Mouse (Mus musculus) yolk sac, embryonic 10.5 days (tissue): ENCODE measurements at regions not wholly inside any gene's neighbourhood (a gene's known extent, or its start where the extent isn't known, plus 50 kb on each side); places are given as distances from the start of the nearest gene placed in this dataset.

Experiments used
- DNase-seq: peaks from one replicate; pipeline ENCODE4 v3.0.0-alpha.2; 2017; ENCODE audit warnings: low spot score

DNA sequence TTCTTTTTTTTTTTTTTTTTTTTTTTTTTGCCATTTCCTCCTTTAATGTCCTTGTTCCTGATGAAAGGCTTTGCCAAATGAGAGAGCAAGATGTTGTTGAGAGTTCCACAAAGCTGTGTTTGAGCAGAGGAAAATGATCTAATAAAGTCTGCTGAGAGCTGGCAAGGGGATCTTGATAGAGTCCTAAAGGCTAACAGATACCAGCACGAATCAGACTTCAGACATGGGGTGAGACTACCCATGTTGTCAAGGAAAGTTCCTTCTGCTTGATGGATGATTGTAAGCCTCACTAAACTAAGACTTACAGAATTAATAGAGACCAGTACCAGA is 665.2 kb upstream of the Fam92a start:
- DNase-seq: no peak

DNA sequence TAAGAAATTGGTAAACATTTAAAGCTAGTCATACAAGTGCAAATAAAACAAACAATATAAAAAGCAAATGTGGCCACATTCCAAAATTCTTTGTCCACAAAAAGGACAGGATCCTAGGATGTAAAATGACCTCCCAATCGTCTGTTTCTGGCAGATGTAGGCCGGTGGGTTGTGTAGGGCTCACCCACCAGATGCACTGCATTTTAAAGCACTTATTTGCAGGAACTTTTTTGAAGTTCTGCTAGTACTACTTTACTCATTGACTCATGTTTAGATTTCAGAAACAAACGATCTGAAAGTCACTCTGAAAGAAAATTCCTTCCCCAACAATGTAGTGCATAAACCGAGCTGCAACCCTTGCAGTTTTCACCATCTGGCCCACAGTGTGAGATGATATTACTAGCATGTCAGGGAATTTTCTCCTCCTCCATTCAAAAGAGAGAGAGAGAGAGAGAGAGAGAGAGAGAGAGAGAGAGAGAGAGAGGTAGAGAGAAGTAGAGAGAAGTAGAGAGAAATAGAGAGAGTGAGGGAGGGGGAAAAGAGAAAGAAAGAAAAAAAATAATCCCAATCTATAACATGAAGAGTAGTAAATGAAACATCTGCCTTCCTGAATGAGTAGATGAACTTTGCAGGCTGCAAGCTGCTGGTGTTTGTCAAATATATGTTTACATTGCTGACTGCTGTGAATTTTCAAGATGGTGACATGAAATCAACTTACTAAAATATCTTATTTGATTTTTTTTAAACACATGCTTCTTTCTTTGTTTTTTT is 664.7 kb upstream of the Fam92a start:
- DNase-seq: no peak

- no peak for DNase-seq
Observed at GRCm38 (mm10) chr4:12826419-12826818, 654.6 kb upstream of the Fam92a start.

DNA sequence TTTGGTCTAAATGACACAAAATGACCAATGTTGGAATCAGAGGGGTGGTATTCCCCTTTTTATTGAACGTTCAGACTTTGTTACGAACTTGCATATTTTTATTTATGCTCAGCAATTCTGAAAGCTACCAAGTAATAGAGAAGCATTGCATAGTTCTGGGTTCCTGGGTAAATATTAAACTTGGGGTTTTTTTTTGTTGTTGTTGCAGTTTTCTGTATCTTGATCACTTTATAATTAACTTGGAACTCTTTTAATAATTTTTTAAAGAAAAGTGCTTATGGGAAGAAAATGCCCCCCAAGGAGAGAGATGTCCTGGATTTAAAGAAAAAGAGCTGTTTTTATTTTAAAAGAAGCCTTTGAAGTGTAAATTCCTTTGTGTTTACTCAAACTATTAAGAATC is 642.4 kb upstream of the Fam92a start:
- DNase-seq: no peak

- no peak for DNase-seq
Observed at GRCm38 (mm10) chr4:12801186-12801585, 629.4 kb upstream of the Fam92a start.

GRCm38 (mm10) chr4:12799564-12799963 is 627.7 kb upstream of the Fam92a start:
- DNase-seq: no peak

GRCm38 (mm10) chr4:12792764-12793422 is 621.1 kb upstream of the Fam92a start:
- no peak for DNase-seq

- DNase-seq: no peak
Observed at GRCm38 (mm10) chr4:12791786-12792674, 620.2 kb upstream of the Fam92a start.

GRCm38 (mm10) chr4:12785840-12786239 is 614.0 kb upstream of the Fam92a start:
- no peak for DNase-seq

GRCm38 (mm10) chr4:12784479-12784878 is 612.7 kb upstream of the Fam92a start:
- DNase-seq: no peak

- DNase-seq: no peak
Observed at GRCm38 (mm10) chr4:12784068-12784467, 612.3 kb upstream of the Fam92a start.

- DNase-seq: no peak
Observed at GRCm38 (mm10) chr4:12781969-12782904, 610.4 kb upstream of the Fam92a start.

DNA sequence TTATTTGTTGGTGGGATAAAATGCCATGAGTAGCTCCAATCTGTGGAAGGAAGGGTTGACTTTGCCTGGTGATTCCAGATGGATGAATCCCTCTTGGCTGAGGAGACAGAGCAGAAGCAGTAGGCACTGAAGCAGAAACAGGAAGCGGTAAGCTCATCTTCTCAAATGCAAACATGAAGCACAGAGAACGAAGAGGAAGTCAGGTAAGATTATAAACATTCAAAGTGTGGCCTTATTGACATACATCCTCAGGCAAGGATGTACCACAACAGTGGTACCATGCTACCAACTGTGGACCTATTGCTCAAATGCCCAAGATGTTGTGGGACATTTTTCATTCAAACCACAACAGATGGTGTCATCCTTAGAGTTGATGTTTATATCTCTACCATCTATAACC is 608.4 kb upstream of the Fam92a start:
- no peak for DNase-seq

GRCm38 (mm10) chr4:12779211-12779610 is 607.4 kb upstream of the Fam92a start:
- no peak for DNase-seq

DNA sequence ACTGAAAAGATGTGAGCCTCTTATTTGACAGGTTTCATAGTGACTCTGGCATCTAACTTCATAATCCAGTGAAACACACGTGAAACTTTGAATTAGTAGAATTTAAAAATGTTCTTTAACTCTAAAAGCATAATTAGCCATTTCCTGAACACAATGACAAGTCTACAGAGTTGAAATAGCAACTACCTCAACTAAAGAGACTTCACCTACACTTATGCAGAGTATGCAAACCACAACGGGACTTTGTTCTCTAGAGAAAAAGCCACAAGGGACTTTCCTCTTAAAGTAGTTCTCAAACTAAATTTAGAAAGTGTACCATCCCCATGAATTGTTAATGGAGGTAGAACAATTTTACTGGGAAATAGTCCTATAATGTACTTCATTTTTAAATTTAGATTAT is 606.3 kb upstream of the Fam92a start:
- DNase-seq: no peak

DNA sequence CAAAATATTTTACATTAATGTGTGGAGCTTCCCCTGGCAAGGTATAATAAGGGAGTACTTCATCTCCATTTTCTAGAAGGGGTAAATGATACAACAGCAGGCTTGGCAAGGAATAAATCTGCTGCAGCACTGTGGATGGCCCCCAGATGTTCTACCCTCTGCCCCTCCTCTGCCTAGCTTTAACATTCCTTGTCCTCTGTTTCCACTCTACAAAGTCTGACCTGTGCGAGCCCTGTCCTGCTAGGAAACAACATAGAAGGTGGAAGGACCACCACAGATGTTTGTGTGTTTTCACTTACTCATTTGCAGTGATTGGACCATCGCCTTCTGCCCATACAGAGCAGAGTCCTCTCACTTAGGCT is 604.4 kb upstream of the Fam92a start:
- DNase-seq: no peak

DNA sequence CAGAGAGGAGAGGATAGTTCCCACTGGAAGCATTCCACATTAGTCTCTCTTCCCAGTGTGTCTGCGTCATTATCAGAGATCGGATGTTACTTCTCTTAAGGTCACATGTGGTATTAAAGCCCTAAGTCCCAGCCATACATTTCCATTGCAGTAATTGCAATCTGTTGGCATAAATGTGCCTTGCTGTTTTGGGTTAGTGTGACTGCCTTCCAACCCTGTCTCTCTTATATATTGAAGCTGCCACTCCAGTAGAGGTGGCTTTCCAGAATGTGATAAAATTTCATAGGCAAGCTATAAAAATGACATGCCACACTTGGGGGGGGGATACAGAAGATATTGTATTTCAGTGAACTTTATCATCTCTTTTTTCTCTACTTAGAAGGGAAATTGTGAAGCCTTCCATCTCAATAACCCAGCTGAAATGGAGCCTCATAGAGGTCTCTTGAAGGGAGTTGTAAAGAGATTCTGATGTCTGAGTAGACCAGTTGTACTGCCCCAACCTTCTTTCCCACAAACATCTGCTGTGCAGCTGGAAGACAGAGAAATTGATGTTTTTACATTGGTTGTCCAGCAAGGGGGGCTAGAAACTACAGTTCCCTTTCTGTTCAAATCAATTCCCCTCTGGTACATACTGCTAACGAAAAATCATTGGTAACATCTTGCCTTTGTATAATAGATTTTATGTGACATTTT is 603.9 kb upstream of the Fam92a start:
- no peak for DNase-seq

GRCm38 (mm10) chr4:12775090-12775489 is 603.3 kb upstream of the Fam92a start:
- DNase-seq: no peak

- DNase-seq: no peak
Observed at GRCm38 (mm10) chr4:12774671-12775070, 602.9 kb upstream of the Fam92a start.

GRCm38 (mm10) chr4:12773201-12773600 is 601.4 kb upstream of the Fam92a start:
- DNase-seq: no peak

GRCm38 (mm10) chr4:12770131-12770780 is 598.4 kb upstream of the Fam92a start:
- DNase-seq: no peak
